Mouse (Mus musculus): ENCODE data around the gene Ptcd1. TPM values are rescaled to one million over a fixed set of nuclear protein-coding genes. Genes with fewer than 3 reads are reported as not detected.

Gene Ptcd1
- 1.1 TPM for polyA plus RNA-seq (2014; fragmentation: Illumina TruSeq; extraction: RNeasy Lipid Tissue Mini Kit (QIAGEN cat#74804); ENCODE audit: low read depth, low replicate concordance)

GRCm38 (mm10) chr5:145166536-145167305 lies at the start of gene Ptcd1, which contains the start of gene Cpsf4:
Gene Ptcd1, minus strand, starts transcription at chr5:145167108.
Gene Cpsf4, plus strand, starts transcription at chr5:145167213.

DNA sequence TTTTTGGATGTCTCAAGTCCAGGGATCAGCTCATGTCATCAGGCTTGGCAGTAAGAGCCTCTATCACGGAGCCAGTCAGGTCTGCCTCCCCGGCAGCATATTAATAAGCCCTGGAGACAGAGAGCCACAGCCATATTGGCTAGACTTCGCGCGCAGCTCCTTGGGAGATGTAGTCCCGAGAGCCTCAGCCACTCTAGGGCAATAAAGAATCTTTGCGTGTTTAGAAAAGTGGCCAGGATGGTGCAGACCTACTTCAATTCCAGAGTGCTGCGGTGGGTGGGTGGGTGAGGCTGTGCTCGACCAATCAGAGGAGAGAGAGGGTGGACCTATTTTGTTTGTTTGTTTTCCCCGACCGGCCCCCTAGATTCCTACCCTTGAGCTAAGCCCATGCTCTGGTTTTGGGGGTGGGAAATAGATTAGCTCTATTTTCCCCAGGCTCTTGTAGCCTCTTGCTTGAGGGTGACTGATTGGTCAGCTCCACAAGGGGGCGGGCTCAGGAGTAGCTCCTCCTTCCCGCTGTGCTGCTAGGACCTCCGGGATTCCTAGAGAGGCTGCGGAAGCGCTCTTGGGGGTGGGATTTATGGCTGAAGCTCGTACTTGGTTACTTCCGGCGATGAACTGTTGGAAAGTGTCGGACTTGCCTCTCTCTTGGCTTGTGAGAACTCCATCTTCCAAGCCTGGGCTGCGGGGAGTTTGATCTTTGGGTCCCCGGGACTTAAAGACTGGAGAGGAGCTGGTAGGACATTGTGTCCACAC lies 37.2 kb upstream of the Ptcd1 start, which contains the start of gene Zkscan5:
Gene Zkscan5, plus strand, starts transcription at position 627 of the 756 bp plus-strand sequence.

GRCm38 (mm10) chr5:145201321-145201991 lies 34.5 kb upstream of the Ptcd1 start, which contains the start of gene Zkscan14:
Gene Zkscan14, minus strand, starts transcription at chr5:145201868.

DNA sequence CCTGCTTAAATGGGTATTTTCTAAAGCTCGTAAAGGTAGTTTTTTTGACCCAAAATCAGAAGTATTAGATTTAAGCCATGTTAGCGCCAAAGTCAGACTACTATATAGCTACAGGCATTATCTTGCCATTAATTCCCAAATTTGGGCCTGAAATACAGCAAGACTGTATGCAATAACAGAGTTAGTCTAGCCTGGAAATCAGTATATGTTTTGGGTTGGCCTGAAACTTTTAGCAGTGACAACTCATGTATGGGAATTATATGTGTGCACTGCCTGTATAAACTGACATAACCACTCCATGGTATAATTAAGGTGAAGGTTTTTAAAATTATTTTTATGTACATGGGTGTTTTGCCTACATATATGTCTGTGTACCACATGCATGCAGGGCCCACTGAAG lies 25.1 kb upstream of the Ptcd1 start, which contains the start of gene Atp5j2:
Gene Atp5j2, minus strand, starts transcription at position 101 of the 400 bp plus-strand sequence.

DNA sequence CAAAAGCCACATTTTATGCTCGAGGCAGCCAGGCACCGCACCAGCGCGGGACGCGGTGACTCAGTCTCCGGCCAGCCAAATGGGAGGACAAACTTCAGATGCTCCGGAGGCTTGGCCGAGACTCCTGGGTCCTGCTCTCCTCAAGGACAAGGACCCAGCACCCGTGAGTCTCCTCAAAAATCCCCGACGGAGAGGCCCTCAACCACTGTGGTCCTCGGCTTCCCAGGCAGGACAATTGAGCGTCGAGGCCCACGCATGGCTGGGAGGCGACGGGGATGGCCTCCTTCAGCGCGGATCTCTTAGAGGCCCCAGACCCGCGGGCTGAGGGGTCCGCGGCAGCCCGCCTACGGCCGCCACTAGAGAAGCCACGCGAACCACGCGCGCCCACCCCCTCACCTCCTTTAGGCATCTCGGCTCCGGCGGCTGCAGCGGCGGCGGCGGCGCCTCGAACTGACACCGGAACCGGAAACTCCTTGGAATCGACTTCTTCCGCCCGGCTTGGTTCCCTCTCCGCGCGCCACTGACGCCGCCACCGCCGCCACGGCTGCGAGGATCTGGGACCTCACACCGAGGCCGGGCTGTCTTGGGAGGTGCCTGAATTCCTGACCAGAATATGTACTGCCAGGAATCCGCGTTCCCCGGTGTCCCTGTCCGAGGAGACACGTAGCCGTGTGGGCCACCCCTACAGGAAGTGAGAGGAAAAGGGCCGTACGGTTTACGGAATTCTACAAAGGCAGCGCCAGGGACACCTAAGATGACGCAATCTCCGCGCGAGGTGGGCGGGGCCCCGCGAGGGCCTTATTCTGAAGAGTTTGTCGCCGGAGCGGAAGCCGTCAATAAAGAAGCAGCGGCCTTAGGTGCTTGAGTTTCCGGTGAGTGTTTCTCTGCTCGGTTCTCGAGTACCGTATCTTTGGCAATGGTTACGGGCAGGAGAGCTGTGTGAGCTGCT lies 27.1 kb downstream of the Ptcd1 start, which contains the start of the genes Pdap1 and Bud31:
Gene Pdap1, minus strand, starts transcription at position 668 of the 949 bp plus-strand sequence.
Gene Bud31, plus strand, starts transcription at position 792 of the 949 bp plus-strand sequence.

DNA sequence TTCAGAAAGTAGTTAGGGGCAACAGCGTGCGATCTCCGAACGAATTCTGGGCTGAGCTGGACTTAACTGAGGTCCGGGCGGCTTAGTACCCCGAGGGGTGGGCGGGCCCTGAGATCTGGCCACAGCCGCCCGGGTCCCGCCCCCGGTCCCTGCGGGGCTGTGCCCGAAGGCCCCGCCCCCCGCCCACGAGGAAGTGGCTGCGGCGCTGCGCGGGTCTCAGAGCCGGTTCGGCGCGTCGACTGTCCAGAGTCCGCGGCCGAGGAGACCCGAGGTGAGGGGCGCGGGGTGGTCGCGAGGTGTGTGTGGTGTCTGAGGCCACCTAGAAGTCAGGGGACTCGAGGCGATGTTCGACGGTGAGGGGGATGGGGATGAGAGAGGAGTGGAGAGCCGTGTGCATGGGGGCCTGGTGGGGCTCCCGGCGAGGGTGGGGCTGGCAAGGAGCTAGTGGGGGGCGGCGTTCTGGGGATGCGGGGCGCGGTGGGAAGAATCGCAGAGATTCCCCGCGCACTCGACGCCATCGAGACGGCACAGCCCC lies 52.8 kb downstream of the Ptcd1 start, which contains the start of gene Arpc1b:
Gene Arpc1b, plus strand, starts transcription at position 145 of the 535 bp plus-strand sequence.

Other genes starting within 250 kb of the Ptcd1 start
- gene Smurf1, start 201.3 kb downstream of the Ptcd1 start, polyA plus RNA-seq (2014; fragmentation: Illumina TruSeq; extraction: RNeasy Lipid Tissue Mini Kit (QIAGEN cat#74804); ENCODE audit: low read depth, low replicate concordance), result 4.1 TPM
- gene Gm4871, start 134.4 kb downstream of the Ptcd1 start, polyA plus RNA-seq (2014; fragmentation: Illumina TruSeq; extraction: RNeasy Lipid Tissue Mini Kit (QIAGEN cat#74804); ENCODE audit: low read depth, low replicate concordance), result not detected
- gene 1700018F24Rik, start 124.1 kb downstream of the Ptcd1 start, polyA plus RNA-seq (2014; fragmentation: Illumina TruSeq; extraction: RNeasy Lipid Tissue Mini Kit (QIAGEN cat#74804); ENCODE audit: low read depth, low replicate concordance), result not detected
- 14.7 TPM for gene Arpc1a, start 83.3 kb downstream of the Ptcd1 start, polyA plus RNA-seq (2014; fragmentation: Illumina TruSeq; extraction: RNeasy Lipid Tissue Mini Kit (QIAGEN cat#74804); ENCODE audit: low read depth, low replicate concordance)
- gene Kpna7, start 83.1 kb downstream of the Ptcd1 start, polyA plus RNA-seq (2014; fragmentation: Illumina TruSeq; extraction: RNeasy Lipid Tissue Mini Kit (QIAGEN cat#74804); ENCODE audit: low read depth, low replicate concordance), result not detected
- gene Arpc1b, start 52.9 kb downstream of the Ptcd1 start, polyA plus RNA-seq (2014; fragmentation: Illumina TruSeq; extraction: RNeasy Lipid Tissue Mini Kit (QIAGEN cat#74804); ENCODE audit: low read depth, low replicate concordance), result 7.8 TPM
- gene Pdap1, start 26.9 kb downstream of the Ptcd1 start, polyA plus RNA-seq (2014; fragmentation: Illumina TruSeq; extraction: RNeasy Lipid Tissue Mini Kit (QIAGEN cat#74804); ENCODE audit: low read depth, low replicate concordance), result 22.0 TPM
- 146 TPM for gene Bud31, start 26.7 kb downstream of the Ptcd1 start, polyA plus RNA-seq (2014; fragmentation: Illumina TruSeq; extraction: RNeasy Lipid Tissue Mini Kit (QIAGEN cat#74804); ENCODE audit: low read depth, low replicate concordance)
- gene Cpsf4, start 105 bp upstream of the Ptcd1 start, polyA plus RNA-seq (2014; fragmentation: Illumina TruSeq; extraction: RNeasy Lipid Tissue Mini Kit (QIAGEN cat#74804); ENCODE audit: low read depth, low replicate concordance), result 3.5 TPM
- gene Atp5j2, start 25.0 kb upstream of the Ptcd1 start, polyA plus RNA-seq (2014; fragmentation: Illumina TruSeq; extraction: RNeasy Lipid Tissue Mini Kit (QIAGEN cat#74804); ENCODE audit: low read depth, low replicate concordance), result 48.6 TPM
- 1.2 TPM for gene Zkscan14, start 34.8 kb upstream of the Ptcd1 start, polyA plus RNA-seq (2014; fragmentation: Illumina TruSeq; extraction: RNeasy Lipid Tissue Mini Kit (QIAGEN cat#74804); ENCODE audit: low read depth, low replicate concordance)
- gene Zkscan5, start 37.5 kb upstream of the Ptcd1 start, polyA plus RNA-seq (2014; fragmentation: Illumina TruSeq; extraction: RNeasy Lipid Tissue Mini Kit (QIAGEN cat#74804); ENCODE audit: low read depth, low replicate concordance), result 4.2 TPM
- gene Zfp655, start 64.6 kb upstream of the Ptcd1 start, polyA plus RNA-seq (2014; fragmentation: Illumina TruSeq; extraction: RNeasy Lipid Tissue Mini Kit (QIAGEN cat#74804); ENCODE audit: low read depth, low replicate concordance), result 48.2 TPM
- 0.29 TPM for gene Zscan25, start 113.4 kb upstream of the Ptcd1 start, polyA plus RNA-seq (2014; fragmentation: Illumina TruSeq; extraction: RNeasy Lipid Tissue Mini Kit (QIAGEN cat#74804); ENCODE audit: low read depth, low replicate concordance)
- gene Cyp3a57, start 178.2 kb upstream of the Ptcd1 start, polyA plus RNA-seq (2014; fragmentation: Illumina TruSeq; extraction: RNeasy Lipid Tissue Mini Kit (QIAGEN cat#74804); ENCODE audit: low read depth, low replicate concordance), result 0.45 TPM